Mouse (Mus musculus) intestine, postnatal 0 days (tissue): Measurements from ENCODE around the gene Sez6l2. TPM values are rescaled to one million over a fixed set of nuclear protein-coding genes. Genes with fewer than 3 reads are reported as not detected.

Source experiments
- ATAC-seq: fragments of 200-750 bp; cut with Nextera tagmentation; 2 replicates; pipeline ENCODE4 v1.8.0; 2017; ENCODE audit warnings: mild to moderate bottlenecking, moderate TSS enrichment, moderate library complexity
- H3K27ac ChIP-seq: fragments of 300-500 bp; sonication (generic); 2 replicates; pipeline ENCODE4 v1.5.1; 2014; ENCODE audit warnings: mild to moderate bottlenecking, low read depth, low read length, moderate library complexity
- H3K27me3 ChIP-seq: fragments of 300-500 bp; sonication (generic); replicated peaks from 2 replicates; pipeline ENCODE4 v1.6.1; 2014; ENCODE audit warnings: low read length, mixed read lengths; ENCODE audit not compliant: control insufficient read depth, insufficient read depth
- H3K36me3 ChIP-seq: fragments of 300-500 bp; sonication (generic); 2 replicates; pipeline ENCODE4 v1.6.1; 2014; ENCODE audit warnings: mild to moderate bottlenecking, moderate library complexity; ENCODE audit not compliant: control insufficient read depth, insufficient read depth
- H3K4me1 ChIP-seq: fragments of 300-500 bp; sonication (generic); replicated peaks from 2 replicates; pipeline ENCODE4 v1.6.1; 2014; ENCODE audit warnings: antibody characterized with exemption, low read length, mixed read lengths; ENCODE audit not compliant: control insufficient read depth, insufficient read depth
- H3K4me2 ChIP-seq: fragments of 300-500 bp; sonication (generic); replicated peaks from 2 replicates; pipeline ENCODE4 v1.6.1; 2014; ENCODE audit warnings: low read depth, mild to moderate bottlenecking, moderate library complexity
- H3K4me3 ChIP-seq: fragments of 300-500 bp; sonication (generic); 2 replicates; pipeline ENCODE4 v1.5.1; 2014; ENCODE audit warnings: low read depth, low read length
- H3K9ac ChIP-seq: fragments of 300-500 bp; sonication (generic); 2 replicates; pipeline ENCODE4 v1.6.1; 2014; ENCODE audit warnings: mild to moderate bottlenecking, low read depth, low read length
- H3K9me3 ChIP-seq: fragments of 300-500 bp; sonication (generic); 2 replicates; pipeline ENCODE4 v1.6.1; 2016; ENCODE audit warnings: mixed run types; ENCODE audit not compliant: control insufficient read depth
- CTCF ChIP-seq: sonication (generic); IDR thresholded peaks from 2 replicates; pipeline ENCODE4 v1.5.1; 2016; ENCODE audit warnings: low read depth, mild to moderate bottlenecking, control low read depth, antibody characterized with exemption, moderate library complexity
- WGBS: fragments of 180-500 bp; shearing (Covaris S2); extraction: QIAGEN DNeasy Blood & Tissue Kit; methylation state at CpG from one replicate; pipeline ENCODE4 v1.1.7; 2014; 5-methylcytosine and 5-hydroxymethylcytosine counted together
- polyA plus RNA-seq: library from polyadenylated mRNA; unstranded; fragments of >200 nt; fragmentation: Nextera tagmentation; extraction: Ambion mirVana; gene quantifications from 2 replicates; pipeline ENCODE4 v1.2.1, GENCODE M21; 2015

Sez6l2 gene
- polyA plus RNA-seq, 1 experiment from 2014 or later: 1.3 TPM

DNA sequence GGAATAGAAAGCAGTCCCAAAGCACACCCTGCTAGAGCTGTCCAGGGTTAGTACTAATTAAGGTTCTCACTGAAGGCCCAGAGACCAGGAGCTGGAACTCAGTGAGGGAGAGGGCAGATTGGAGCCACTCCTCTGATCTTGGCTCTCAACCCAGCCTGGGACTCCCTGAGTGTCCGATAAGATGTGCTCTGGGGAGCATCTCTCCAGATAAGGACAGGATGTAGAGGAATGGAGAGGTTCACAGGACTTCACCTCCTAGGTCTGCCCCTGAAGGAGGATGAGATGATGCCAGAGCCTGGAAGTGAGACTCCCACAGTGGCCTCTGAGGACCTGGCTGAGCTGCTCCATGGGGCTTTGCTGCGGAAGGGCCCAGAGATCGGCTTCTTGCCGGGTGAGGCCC is 1.4 kb downstream of the Sez6l2 start:
- Histone ChIP-seq H3K9ac (no peak overlapping the region), H3K27ac (no peak overlapping the region), H3K4me1 (peaks cover 8% of the 10 kb centered on the region; the same call in 1 of the 2 replicates), H3K9me3 (no peaks in the 10 kb centered on the region), H3K36me3 (no peaks in the 10 kb centered on the region), H3K27me3 (peaks cover 19% of the 10 kb centered on the region), H3K4me3 (no peak overlapping the region), H3K4me2 (no peak overlapping the region)
- TF ChIP-seq CTCF: no peak
- ATAC-seq: no peak
- 38% methylated on average over 4 of the region's 4 CpGs for WGBS

GRCm38 (mm10) chr7:126952646-126953045 is 2.3 kb downstream of the Sez6l2 start:
- Histone ChIP-seq H3K9ac (no peak overlapping the region), H3K27ac (no peak overlapping the region), H3K9me3 (no peaks in the 10 kb centered on the region), H3K4me3 (no peak overlapping the region), H3K36me3 (no peaks in the 10 kb centered on the region), H3K4me2 (no peak overlapping the region), H3K4me1 (peaks cover 8% of the 10 kb centered on the region; the same call in 1 of the 2 replicates), H3K27me3 (peaks cover 19% of the 10 kb centered on the region)
- 0% methylated on average over 7 of the region's 8 CpGs for WGBS
- no peak for TF ChIP-seq CTCF
- no peak for ATAC-seq

DNA sequence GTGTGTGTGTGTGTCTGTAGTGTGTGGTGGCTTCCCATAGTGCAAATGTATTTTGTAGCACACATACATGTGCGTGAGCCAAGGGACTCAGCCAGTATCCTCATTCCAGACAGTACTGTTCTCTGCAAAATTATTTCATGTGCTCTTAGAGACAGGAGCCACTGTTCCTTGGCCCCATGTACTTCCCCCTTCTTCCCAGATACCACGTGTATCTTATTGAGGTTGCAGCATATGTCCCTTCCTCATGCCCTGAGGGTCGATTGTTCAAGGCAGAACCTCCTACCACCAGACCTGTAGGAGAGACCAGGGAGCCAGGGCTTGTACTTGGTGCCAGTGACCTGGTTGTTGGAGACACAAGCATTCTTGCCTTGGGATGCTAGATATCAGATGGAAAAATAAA is 4.8 kb downstream of the Sez6l2 start:
- WGBS: 52% methylated on average over 3 of the region's 3 CpGs
- H3K27ac ChIP-seq: no peak overlapping the region
- ATAC-seq: no peak
- TF ChIP-seq CTCF: no peak
- no peak overlapping the region for H3K4me2 ChIP-seq
- H3K9me3 ChIP-seq: no peaks in the 10 kb centered on the region
- H3K9ac ChIP-seq: no peak overlapping the region
- peaks cover 1% of the 10 kb centered on the region; the same call in 1 of the 2 replicates for H3K4me1 ChIP-seq
- H3K36me3 ChIP-seq: no peaks in the 10 kb centered on the region; the same call in 1 of the 2 replicates
- peaks cover 17% of the 10 kb centered on the region for H3K27me3 ChIP-seq
- no peak overlapping the region for H3K4me3 ChIP-seq

DNA sequence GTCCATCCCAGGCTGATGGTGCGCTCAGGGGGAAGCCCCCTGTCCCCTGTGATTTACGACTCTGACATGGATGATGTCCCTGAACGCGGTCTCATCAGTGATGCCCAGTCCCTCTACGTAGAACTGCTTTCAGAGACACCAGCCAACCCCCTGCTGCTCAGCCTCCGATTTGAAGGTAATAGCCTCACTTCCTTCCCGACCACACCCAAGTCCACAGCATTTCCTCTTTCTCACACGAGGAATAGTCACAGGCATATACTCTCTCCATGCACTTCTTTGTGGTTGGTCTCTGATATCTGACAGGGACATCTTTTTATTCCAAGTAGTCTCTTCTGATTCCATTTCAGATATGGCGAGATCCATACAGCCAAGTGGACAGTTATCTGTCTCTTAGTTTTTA is 9.4 kb downstream of the Sez6l2 start:
- Histone ChIP-seq H3K4me1 (no peaks in the 10 kb centered on the region), H3K27me3 (peaks cover 9% of the 10 kb centered on the region; the same call in 1 of the 2 replicates), H3K4me3 (no peak overlapping the region), H3K9ac (no peak overlapping the region), H3K4me2 (no peak overlapping the region), H3K27ac (no peak overlapping the region), H3K36me3 (no peaks in the 10 kb centered on the region; the same call in 1 of the 2 replicates), H3K9me3 (no peaks in the 10 kb centered on the region)
- no peak for TF ChIP-seq CTCF
- 53% methylated on average over 9 of the region's 9 CpGs for WGBS
- no peak for ATAC-seq

DNA sequence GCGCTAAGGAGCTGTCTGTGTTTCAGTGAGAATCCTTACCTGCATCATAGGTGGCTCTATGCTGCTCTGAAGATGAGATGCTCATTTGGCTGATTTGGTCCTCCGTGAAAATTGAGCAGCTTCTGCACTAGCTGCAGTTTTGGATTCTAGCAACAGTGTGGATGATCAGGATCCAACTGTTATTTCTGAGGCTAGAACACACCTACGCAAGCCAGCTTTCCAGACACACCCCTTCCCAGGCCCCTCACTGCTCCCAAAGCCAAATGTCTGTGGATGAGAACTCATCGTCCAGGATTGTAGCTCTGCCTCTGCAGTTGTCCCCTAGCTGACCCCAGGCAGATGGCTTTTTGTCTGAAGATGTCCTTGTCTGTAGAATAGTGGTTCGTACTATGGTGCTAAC is 10.7 kb downstream of the Sez6l2 start:
- Histone ChIP-seq H3K4me1 (no peaks in the 10 kb centered on the region), H3K36me3 (no peaks in the 10 kb centered on the region; the same call in 1 of the 2 replicates), H3K9ac (no peak overlapping the region), H3K4me3 (no peak overlapping the region), H3K27me3 (peaks cover 9% of the 10 kb centered on the region; the same call in 1 of the 2 replicates), H3K9me3 (no peaks in the 10 kb centered on the region), H3K4me2 (no peak overlapping the region), H3K27ac (no peak overlapping the region)
- no peak for TF ChIP-seq CTCF
- WGBS: 85% methylated on average over 5 of the region's 5 CpGs
- ATAC-seq: no peak

DNA sequence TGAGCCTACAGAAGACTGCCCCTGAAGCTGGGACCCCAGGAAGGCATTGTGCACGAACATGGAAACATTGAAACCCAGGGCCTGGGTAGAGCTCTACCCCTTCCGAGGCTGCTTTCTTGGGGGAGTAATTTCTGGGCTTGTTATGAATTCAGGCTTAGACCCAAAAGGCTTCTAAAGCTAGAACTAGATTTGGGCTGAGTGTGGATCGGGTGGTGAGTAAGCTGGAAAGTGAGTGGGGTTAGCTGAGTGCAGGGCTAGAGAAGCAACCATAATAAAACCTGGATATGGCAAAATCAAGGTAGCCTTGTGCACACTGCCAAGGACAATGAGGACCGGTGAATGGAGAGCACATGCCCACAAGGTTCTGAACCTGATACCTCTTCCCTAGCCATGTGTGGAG is 11.6 kb downstream of the Sez6l2 start:
- Histone ChIP-seq H3K4me2 (no peak overlapping the region), H3K9ac (no peak overlapping the region), H3K9me3 (no peaks in the 10 kb centered on the region), H3K4me3 (no peak overlapping the region), H3K4me1 (no peaks in the 10 kb centered on the region), H3K27ac (no peak overlapping the region), H3K36me3 (no peaks in the 10 kb centered on the region; the same call in 1 of the 2 replicates), H3K27me3 (peaks cover 9% of the 10 kb centered on the region; the same call in 1 of the 2 replicates)
- no peak for TF ChIP-seq CTCF
- no peak for ATAC-seq
- WGBS: 86% methylated on average over 4 of the region's 4 CpGs
